Mouse (Mus musculus) gonadal fat pad, adult 2 months (tissue): Measurements from ENCODE around the gene Wasf1. TPM values are rescaled to one million over a fixed set of nuclear protein-coding genes. Genes with fewer than 3 reads are reported as not detected.

ENCODE experiments used
- DNase-seq: peaks from one replicate; pipeline ENCODE4 v3.0.0-alpha.2; 2012; ENCODE audit warnings: low read depth
- polyA plus RNA-seq: library from polyadenylated mRNA; depleted of rRNA; stranded (reverse); fragments of >200 nt; gene quantifications from 2 replicates; pipeline ENCODE4 v1.2.3, GENCODE M21; 2012; rRNA removed

Wasf1 gene
- 1.3 and 1.7 TPM in 2 replicates for polyA plus RNA-seq

GRCm38 (mm10) chr10:40882831-40883643 is at the start of gene Wasf1, which contains the start of gene Cdc40:
TSS of gene Wasf1 (plus strand) at chr10:40883475.
TSS of gene Cdc40 (minus strand) at chr10:40883311.
- peak; percentile 92 for DNase-seq

- no peak for DNase-seq
These were observed 43.2 kb upstream of the Wasf1 start for GRCm38 (mm10) chr10:40840086-40840485.

GRCm38 (mm10) chr10:40843841-40844240 is 39.4 kb upstream of the Wasf1 start:
- no peak for DNase-seq

- DNase-seq, result no peak
These were observed 38.7 kb upstream of the Wasf1 start for GRCm38 (mm10) chr10:40844546-40844945.

GRCm38 (mm10) chr10:40845626-40846025 is 37.6 kb upstream of the Wasf1 start:
- DNase-seq, result no peak

DNA sequence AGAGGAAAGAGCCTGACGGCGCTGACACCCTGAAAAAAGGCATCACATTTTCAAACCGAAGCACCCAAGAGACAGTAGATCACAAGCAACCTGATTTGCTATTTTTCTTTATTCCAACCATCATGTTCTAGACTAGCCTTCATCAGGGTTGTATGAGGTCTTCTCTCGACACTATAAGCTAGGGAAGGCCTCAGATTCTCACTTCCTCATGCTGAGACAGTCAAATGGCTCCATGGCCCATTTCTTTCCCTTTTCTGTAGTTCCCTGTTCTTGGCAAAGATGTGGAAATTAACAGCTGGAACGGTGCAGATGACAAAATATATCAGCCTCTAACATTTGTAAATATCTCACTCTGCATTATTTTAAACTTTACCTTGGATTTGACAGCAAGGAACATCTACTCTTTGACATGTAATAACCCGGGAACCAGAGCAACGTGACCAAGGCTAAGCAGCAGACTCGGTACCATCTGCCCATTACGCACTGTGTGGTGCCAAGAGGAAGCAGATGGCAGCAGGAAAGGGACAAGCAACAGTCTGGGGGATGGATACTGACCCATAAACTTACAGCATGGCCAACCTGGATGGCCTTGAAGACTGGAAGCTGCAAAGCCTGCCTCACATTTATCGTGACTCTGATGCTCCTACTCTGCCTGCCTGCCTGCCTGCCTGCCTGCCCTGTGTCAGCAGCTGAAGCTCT is 36.0 kb upstream of the Wasf1 start:
- no peak for DNase-seq

DNA sequence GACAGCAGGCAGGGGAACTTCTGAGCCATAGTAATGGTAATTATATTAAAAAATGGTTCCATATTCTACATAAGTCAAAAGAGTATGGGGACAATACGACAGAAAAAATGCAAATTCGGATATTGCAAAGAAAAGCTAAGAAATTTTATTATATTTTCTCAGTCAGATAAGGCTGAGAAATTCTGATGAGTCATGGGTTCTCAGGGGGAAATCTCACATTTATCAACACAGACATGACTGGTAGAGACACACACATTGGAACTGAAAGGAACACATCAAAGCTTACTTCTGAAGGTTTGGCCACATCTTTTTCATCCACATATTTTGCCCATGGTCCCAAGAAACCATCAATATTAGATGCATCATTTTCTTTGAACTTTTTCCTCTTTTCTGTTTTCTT is 32.6 kb upstream of the Wasf1 start:
- DNase-seq, result no peak

DNA sequence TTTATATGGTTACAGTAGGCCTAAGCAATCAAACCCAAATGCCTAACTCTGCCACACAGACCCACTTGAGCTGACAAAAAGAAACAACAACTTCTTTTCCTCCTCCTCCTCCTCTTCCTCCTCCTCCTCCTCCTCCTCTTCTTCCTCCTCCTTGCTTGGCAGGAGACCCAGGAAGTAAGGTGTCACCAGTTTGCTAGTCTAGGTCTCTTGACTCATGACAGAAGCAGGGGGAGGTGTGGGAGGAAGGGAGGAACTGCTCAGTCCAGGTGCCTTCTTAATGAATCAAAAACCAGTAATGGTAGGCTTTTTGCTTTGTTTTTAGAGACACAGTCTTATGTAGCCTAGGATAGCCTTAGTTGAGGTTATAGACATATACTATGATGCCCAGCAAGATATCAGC is 32.1 kb upstream of the Wasf1 start:
- no peak for DNase-seq

DNA sequence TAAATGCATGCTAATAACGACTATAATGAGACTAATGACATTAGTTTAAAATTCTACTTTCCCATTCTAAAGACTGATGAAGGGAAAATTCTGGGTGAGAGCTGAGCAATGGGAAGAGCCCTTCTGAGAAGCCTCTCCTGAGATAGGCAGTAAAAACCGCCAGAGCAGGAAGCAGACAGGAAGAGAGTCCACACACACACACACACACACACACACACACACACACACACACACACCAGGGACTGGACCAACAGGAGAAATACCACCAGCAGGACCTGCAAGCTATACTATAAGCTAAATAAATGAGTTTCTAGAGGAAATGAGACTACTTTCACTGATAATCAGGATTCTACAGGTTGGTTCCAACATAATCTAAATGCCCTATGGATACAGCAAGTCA is 27.7 kb upstream of the Wasf1 start:
- no peak for DNase-seq

GRCm38 (mm10) chr10:40856703-40857102 is 26.6 kb upstream of the Wasf1 start:
- DNase-seq, result no peak

- no peak for DNase-seq
These were observed 25.7 kb upstream of the Wasf1 start for GRCm38 (mm10) chr10:40857599-40857998.

- DNase-seq, result no peak
These were observed 15.2 kb upstream of the Wasf1 start for GRCm38 (mm10) chr10:40868081-40868480.

GRCm38 (mm10) chr10:40871301-40871700 is 12.0 kb upstream of the Wasf1 start:
- no peak for DNase-seq

- no peak for DNase-seq
These were observed 11.2 kb upstream of the Wasf1 start for GRCm38 (mm10) chr10:40872052-40872451.

DNA sequence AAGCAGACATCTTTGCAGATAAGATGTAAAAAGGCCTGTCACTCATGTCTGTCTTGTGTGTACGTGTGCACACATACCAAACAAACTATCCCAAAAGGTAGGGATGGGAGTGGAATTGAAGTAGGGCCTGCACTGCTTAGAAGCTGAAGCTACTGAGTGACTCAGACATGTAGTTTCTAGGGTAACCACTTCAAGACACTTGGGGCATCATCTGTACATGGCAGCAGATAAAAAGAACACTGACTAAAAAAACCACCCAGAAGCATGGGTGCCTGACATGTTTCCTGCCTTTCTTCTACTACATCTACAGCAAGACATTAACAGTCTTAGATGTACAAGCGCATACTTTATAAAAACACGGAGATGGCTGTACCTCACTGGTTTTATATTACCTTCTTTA is 5.0 kb upstream of the Wasf1 start:
- no peak for DNase-seq

DNA sequence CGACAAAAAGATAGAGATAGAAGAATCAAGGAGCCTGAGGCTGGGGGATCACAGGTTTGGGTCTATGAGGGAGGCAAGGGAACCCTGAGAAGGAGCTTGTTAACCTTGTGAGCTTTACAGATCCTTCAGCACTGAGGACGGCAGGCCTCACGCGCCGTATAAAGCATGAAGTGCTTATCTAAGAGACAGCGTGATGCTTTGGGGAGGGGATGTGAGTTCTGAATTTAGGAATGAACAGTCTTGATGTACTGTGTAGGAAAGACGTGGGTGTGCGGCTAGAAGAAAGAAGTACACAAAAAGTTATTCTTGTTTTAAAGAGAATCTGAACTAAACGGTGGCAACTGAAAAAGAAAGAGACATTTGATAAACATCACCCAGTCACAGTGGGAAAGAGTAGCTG is 3.3 kb upstream of the Wasf1 start:
- no peak for DNase-seq

GRCm38 (mm10) chr10:40881236-40881635 is 2.0 kb upstream of the Wasf1 start:
- DNase-seq, result no peak

DNA sequence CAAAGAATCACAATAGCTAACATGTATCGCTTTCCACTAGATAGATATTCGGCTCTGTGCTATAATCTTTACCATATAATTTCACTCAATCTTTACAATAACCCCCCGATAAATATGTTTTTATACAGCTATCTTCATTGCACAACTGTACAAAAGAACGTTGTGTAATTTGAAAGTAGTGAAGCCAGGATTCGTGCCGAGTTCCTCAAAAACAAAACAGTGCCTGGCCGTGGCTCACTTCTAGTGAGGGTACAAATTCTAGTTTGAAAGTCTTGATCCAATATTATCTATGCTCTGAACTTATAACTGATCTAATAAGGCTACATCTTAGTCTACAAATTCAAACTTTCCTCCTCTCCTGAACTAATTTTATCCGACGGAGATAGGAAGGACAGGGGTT is 942 bp upstream of the Wasf1 start:
- no peak for DNase-seq

- no peak for DNase-seq
These were observed 486 bp downstream of the Wasf1 start for GRCm38 (mm10) chr10:40883644-40884278.

DNA sequence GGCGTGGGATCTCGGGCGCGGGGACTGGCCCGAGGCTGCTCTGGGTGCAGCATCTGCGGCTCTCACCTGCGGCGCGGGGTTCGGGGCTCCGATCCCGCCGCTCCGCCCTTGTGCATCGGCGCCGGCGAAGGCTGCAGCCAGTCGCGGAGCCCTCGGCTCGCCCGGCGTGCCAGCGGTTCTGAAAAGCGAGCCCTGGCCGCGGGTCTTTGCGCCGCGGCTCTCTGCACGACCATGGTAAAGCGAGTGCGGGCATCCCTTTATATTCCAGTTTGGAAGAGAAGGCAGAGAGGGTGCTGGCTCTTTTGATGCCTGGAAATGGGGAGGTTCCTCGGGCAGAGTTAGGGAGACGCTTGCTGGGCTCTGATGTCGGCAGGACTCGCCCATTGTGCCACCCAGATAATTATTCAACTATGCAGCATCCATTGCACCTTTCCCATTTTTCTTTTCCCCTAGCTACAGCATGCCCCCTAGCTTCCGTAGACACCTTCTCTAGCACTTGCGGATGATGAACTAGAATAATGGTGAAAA is 1.1 kb downstream of the Wasf1 start:
- no peak for DNase-seq

GRCm38 (mm10) chr10:40885432-40885831 is 2.2 kb downstream of the Wasf1 start:
- no peak for DNase-seq

- no peak for DNase-seq
These were observed 4.0 kb downstream of the Wasf1 start for GRCm38 (mm10) chr10:40887316-40887715.
